Mouse (Mus musculus) stomach, postnatal 0 days (tissue): ENCODE data around the gene Elovl7. TPM values are rescaled to one million over a fixed set of nuclear protein-coding genes. Genes with fewer than 3 reads are reported as not detected.

Experiments used
- ATAC-seq: fragments of 200-750 bp; cut with Nextera tagmentation; 2 replicates; pipeline ENCODE4 v1.8.0; 2017; ENCODE audit not compliant: low FRiP score, low TSS enrichment
- DNase-seq: peaks from one replicate; pipeline ENCODE4 v3.0.0-alpha.2; 2016; ENCODE audit warnings: low spot score
- H3K27ac ChIP-seq: fragments of 300-500 bp; sonication (generic); replicated peaks from 2 replicates; pipeline ENCODE4 v1.5.1; 2014; ENCODE audit warnings: mild to moderate bottlenecking, control low read depth
- H3K27me3 ChIP-seq: fragments of 300-500 bp; sonication (generic); 2 replicates; pipeline ENCODE4 v1.6.1; 2014; ENCODE audit warnings: low read length; ENCODE audit not compliant: control insufficient read depth, insufficient read depth
- H3K36me3 ChIP-seq: fragments of 300-500 bp; sonication (generic); 2 replicates; pipeline ENCODE4 v1.6.1; 2014; ENCODE audit warnings: low read length, mixed read lengths; ENCODE audit not compliant: control insufficient read depth, insufficient read depth
- H3K4me1 ChIP-seq: fragments of 300-500 bp; sonication (generic); replicated peaks from 2 replicates; pipeline ENCODE4 v1.6.1; 2014; ENCODE audit warnings: antibody characterized with exemption; ENCODE audit not compliant: control insufficient read depth, insufficient read depth
- H3K4me2 ChIP-seq: fragments of 300-500 bp; sonication (generic); replicated peaks from 2 replicates; pipeline ENCODE4 v1.6.1; 2014; ENCODE audit warnings: low read depth, mild to moderate bottlenecking, control low read depth, moderate library complexity
- H3K4me3 ChIP-seq: fragments of 300-500 bp; sonication (generic); 2 replicates; pipeline ENCODE4 v1.5.1; 2014; ENCODE audit warnings: low read depth, low read length, control low read depth
- H3K9ac ChIP-seq: fragments of 300-500 bp; sonication (generic); 2 replicates; pipeline ENCODE4 v1.6.1; 2014; ENCODE audit warnings: mild to moderate bottlenecking, low read length, control low read depth, mixed read lengths
- H3K9me3 ChIP-seq: fragments of 300-500 bp; sonication (generic); 2 replicates; pipeline ENCODE4 v1.6.1; 2016; ENCODE audit warnings: low read length; ENCODE audit not compliant: control insufficient read depth
- CTCF ChIP-seq: IDR thresholded peaks from 2 replicates; pipeline ENCODE4 v1.5.1; 2016; ENCODE audit warnings: antibody characterized with exemption, low read depth, mild to moderate bottlenecking, moderate library complexity
- EP300 ChIP-seq: optimal IDR thresholded peaks from 2 replicates; pipeline ENCODE3; 2016; ENCODE audit warnings: antibody characterized with exemption
- WGBS: fragments of 180-500 bp; shearing (Covaris S2); extraction: QIAGEN DNeasy Blood & Tissue Kit; methylation state at CpG from one replicate; pipeline ENCODE4 v1.1.7; 2014; 5-methylcytosine and 5-hydroxymethylcytosine counted together
- polyA plus RNA-seq: library from polyadenylated mRNA; unstranded; fragments of >200 nt; fragmentation: Nextera tagmentation; extraction: Ambion mirVana; gene quantifications from 2 replicates; pipeline ENCODE4 v1.2.1, GENCODE M21; 2015

Gene Elovl7
- polyA plus RNA-seq, 1 experiment from 2014 or later = 73.3 TPM

DNA sequence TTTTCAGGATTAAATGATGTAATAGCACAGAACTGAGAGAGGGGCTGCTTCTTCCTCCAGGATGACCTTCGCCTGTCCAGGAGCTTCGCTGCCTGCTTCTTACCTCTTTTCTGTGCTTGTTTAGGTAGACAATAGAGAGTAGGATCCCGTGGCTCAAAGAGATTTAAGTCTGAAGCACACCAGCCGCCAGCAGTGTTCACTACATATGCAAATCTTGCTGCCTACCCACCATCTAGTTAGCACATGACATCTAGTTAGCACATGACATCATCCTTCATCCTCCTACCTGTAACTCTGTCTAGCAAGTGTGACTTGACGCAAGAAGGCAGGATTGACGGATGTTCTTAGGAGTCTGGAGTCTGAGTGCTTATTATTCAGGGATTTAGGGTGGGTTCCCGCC is 5.6 kb downstream of the Elovl7 start:
- Histone ChIP-seq H3K27ac (no peak overlapping the region), H3K4me3 (no peak overlapping the region), H3K4me2 (no peak overlapping the region), H3K9ac (no peak overlapping the region), H3K4me1 (no peaks in the 10 kb centered on the region), H3K27me3 (no peaks in the 10 kb centered on the region), H3K9me3 (no peaks in the 10 kb centered on the region), H3K36me3 (no peaks in the 10 kb centered on the region)
- TF ChIP-seq EP300 (no peak), CTCF (no peak)
- 69% methylated on average over 7 of the region's 7 CpGs for WGBS
- ATAC-seq (no peak), DNase-seq (no peak)

DNA sequence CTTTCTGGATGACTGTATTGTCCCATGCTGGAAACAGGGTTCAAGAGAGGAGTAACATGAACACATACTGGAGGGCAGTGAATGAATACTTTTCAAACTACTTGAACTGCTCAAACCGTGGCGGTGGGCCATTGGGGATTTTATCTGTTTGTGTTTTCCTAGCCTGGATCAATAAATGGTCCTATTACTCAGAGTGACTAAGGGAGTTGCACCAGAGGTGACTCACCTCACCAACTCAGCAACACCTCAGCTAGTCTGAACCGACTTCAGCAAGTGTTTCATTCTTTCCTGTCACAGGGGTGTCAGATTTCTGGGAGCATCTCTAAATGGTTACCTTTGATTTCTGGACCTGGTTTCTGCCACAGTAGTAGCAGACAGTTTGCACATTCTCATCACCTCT is 15.0 kb downstream of the Elovl7 start:
- DNase-seq = peak; percentile 54
- Histone ChIP-seq H3K27me3 (no peaks in the 10 kb centered on the region), H3K4me3 (no peak overlapping the region), H3K4me1 (no peaks in the 10 kb centered on the region), H3K9ac (no peak overlapping the region), H3K36me3 (no peaks in the 10 kb centered on the region), H3K9me3 (no peaks in the 10 kb centered on the region), H3K27ac (peak overlapping the region; percentile 85), H3K4me2 (0 out of 2 replicates have a peak overlapping the region, but pooled peaks have one; percentile 5)
- no peak for TF ChIP-seq CTCF
- WGBS = 37% methylated on average over 3 of the region's 3 CpGs
- ATAC-seq = peak; percentile 89

DNA sequence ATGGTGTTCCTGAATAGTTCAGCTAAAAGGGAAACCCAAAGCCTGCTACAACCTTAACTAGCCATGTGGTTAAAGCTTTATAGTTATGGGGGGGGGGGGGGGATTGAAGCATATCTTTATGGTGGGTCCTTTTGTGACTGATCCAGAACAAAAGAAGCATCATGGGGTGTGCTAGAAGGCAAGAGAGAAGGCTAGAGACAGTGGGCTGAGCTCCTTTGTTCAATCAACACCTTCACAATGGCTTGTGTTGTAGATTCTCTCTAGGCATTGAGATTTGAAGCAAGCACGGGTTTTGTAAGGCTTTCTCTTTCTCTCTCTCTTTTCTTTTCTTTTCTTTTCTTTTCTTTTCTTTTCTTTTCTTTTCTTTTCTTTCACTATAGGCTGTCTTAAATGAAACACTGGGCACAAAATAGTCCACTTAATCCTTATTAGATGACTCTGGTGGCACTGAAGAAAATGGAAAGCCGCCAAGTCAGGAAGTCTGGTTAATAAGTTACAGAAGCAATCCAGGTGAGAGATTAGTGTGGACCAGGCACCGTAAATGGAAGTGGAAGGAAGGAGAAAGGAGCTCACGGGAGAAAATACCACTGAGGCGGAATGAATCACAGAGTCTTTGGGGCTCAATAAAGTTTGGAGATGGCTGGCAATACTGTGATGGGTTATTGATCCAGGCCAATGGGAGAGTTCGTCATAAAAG is 15.6 kb downstream of the Elovl7 start:
- Histone ChIP-seq H3K9ac (no peak overlapping the region), H3K36me3 (no peaks in the 10 kb centered on the region), H3K9me3 (no peaks in the 10 kb centered on the region), H3K27ac (peak overlapping the region; percentile 85), H3K4me1 (no peaks in the 10 kb centered on the region), H3K4me2 (0 out of 2 replicates have a peak overlapping the region, but pooled peaks have one; percentile 5), H3K27me3 (no peaks in the 10 kb centered on the region), H3K4me3 (no peak overlapping the region)
- DNase-seq (peak; percentile 60), ATAC-seq (peak; percentile 74)
- TF ChIP-seq EP300 (no peak), CTCF (no peak)
- 57% methylated on average over 6 of the region's 6 CpGs for WGBS

DNA sequence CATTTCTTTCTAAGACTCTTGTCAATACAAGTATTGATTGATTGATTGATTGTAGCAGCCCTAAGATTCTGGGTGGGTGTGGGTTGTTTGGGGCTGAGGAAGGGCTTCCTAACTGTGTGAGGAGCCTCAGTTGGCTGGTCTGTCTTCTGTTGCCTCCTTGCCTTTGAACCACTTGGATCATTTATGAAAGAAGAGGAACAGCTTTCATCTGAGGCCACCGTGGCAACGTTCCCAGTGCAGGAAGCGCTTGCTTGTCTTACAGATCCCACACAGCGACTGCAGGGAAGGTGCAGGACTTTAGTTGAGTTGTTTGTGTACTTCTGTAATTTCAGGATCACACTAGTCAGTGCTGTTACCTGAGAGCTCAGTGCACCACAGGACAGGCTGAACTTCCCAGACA is 25.8 kb downstream of the Elovl7 start:
- no peaks in the 10 kb centered on the region for H3K4me1 ChIP-seq
- no peaks in the 10 kb centered on the region for H3K27me3 ChIP-seq
- H3K4me3 ChIP-seq = no peak overlapping the region
- H3K4me2 ChIP-seq = no peak overlapping the region
- no peaks in the 10 kb centered on the region for H3K36me3 ChIP-seq
- no peak overlapping the region for H3K9ac ChIP-seq
- no peak overlapping the region for H3K27ac ChIP-seq
- DNase-seq (no peak), ATAC-seq (no peak)
- TF ChIP-seq EP300 (no peak), CTCF (no peak)
- WGBS = 29% methylated on average over 4 of the region's 4 CpGs
- no peaks in the 10 kb centered on the region for H3K9me3 ChIP-seq

DNA sequence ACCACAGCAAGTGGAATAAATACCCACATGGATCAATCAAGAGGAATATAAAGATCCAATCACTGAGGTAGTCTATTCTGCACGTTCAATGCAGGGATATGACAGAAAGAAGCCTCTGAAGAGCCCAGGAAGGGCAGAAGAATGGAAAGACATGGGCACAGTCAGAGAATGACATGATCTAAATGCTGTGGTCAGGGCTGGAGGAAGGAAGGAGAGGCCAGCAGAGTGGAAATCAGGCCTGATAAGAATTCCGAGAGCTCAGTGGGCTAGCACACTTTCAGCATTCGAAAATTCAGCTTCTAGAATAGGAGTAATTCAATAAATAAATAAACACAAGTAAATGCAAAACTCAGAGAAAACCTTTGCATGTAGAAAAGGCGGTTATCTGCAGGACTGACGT is 27.5 kb downstream of the Elovl7 start:
- H3K9ac ChIP-seq = no peak overlapping the region
- no peaks in the 10 kb centered on the region for H3K36me3 ChIP-seq
- no peaks in the 10 kb centered on the region for H3K9me3 ChIP-seq
- WGBS = 80% methylated on average over 5 of the region's 5 CpGs
- H3K4me3 ChIP-seq = no peak overlapping the region
- no peak overlapping the region for H3K4me2 ChIP-seq
- no peak for DNase-seq
- H3K27me3 ChIP-seq = no peaks in the 10 kb centered on the region
- H3K4me1 ChIP-seq = no peaks in the 10 kb centered on the region
- no peak overlapping the region for H3K27ac ChIP-seq
- no peak for ATAC-seq
- no peak for TF ChIP-seq EP300
- TF ChIP-seq CTCF = no peak

DNA sequence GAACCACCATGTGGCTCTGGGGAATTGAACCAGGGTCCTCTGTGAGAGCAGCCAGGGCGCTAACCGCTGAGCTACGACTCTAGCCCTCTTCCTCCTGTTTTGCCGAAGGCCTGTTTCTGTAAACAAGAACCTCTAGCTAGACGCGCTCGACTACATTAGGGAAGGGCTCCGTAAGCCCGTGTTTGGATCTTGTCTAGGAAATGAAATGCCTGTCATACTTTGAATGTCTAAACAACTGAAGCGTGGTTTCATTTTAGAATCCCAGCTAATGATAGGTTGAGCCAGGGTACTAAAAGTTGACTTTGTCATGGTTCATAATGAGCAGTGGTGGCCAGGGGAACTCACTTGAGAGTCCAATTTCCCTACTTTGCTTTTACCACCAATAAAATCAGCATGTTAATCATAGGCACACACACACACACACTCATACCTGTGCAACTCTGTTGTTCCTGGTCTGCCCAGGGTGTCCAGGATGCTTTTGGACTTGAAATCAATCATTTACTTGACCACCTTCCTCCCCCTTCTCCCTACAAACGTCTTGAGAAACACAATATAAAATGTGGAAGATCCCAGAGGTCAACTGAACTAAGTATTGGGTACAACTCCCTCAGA is 31.0 kb downstream of the Elovl7 start:
- H3K9ac ChIP-seq = no peak overlapping the region
- no peaks in the 10 kb centered on the region for H3K36me3 ChIP-seq
- no peaks in the 10 kb centered on the region for H3K4me1 ChIP-seq
- no peaks in the 10 kb centered on the region for H3K27me3 ChIP-seq
- H3K9me3 ChIP-seq = no peaks in the 10 kb centered on the region
- WGBS = 46% methylated on average over 11 of the region's 11 CpGs
- DNase-seq = no peak
- no peak overlapping the region for H3K4me2 ChIP-seq
- H3K4me3 ChIP-seq = no peak overlapping the region
- TF ChIP-seq CTCF = no peak
- TF ChIP-seq EP300 = no peak
- H3K27ac ChIP-seq = no peak overlapping the region
- no peak for ATAC-seq
